Mouse (Mus musculus) erythroid progenitor cell, adult 5-6 weeks (primary cell): ENCODE data around the gene Tmem189. TPM values are rescaled to one million over a fixed set of nuclear protein-coding genes. Genes with fewer than 3 reads are reported as not detected.

Source experiments
- ATAC-seq: replicated peaks from 2 replicates; pipeline ENCODE4 v1.8.0; 2016; ENCODE audit warnings: moderate number of reproducible peaks, mild to moderate bottlenecking, moderate TSS enrichment, inconsistent platforms; ENCODE audit not compliant: poor library complexity, low FRiP score, severe bottlenecking
- total RNA-seq, 2 experiments: library from RNA; stranded (forward) in 1 of 2; stranded (reverse) in 1 of 2; fragments of 150-400 nt in 1 of 2; fragments of 186-747, 209-891 nt in 1 of 2; gene quantifications; 2 replicates each; pipeline versions ENCODE4 v1.2.3 to v1.2.4; 2015 to 2017; ENCODE audit warnings: low replicate concordance in 2 of 2

Tmem189 gene
- total RNA-seq, 2 experiments from 2014 or later: 19.5 to 23.9 TPM

GRCm38 (mm10) chr2:167685865-167686264, 3.8 kb downstream of the Tmem189 start:
- no peak for ATAC-seq

- peak; percentile 63 for ATAC-seq
These were observed 4.5 kb downstream of the Tmem189 start for GRCm38 (mm10) chr2:167685137-167685536.

DNA sequence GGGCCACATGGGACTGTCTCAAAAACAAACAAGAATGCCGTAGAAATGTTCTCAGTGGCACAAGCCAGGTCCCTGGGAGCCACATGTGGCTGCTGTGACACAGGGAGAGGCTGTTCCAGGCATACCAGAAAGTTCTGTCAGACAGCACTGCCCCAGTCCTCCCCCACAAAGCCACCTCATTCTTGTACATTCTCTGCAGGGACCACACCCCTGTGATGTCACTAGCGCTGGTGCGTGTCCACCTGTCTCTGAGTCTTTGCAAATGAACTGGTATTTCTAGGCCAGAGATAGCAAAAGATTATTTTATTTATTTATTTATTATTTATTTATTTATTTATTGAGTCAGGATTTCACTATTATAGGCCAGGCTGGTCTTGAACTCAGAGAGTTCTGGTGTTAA, 5.9 kb downstream of the Tmem189 start:
- no peak for ATAC-seq

GRCm38 (mm10) chr2:167680657-167681056, 9.0 kb downstream of the Tmem189 start:
- peak; percentile 47 for ATAC-seq

DNA sequence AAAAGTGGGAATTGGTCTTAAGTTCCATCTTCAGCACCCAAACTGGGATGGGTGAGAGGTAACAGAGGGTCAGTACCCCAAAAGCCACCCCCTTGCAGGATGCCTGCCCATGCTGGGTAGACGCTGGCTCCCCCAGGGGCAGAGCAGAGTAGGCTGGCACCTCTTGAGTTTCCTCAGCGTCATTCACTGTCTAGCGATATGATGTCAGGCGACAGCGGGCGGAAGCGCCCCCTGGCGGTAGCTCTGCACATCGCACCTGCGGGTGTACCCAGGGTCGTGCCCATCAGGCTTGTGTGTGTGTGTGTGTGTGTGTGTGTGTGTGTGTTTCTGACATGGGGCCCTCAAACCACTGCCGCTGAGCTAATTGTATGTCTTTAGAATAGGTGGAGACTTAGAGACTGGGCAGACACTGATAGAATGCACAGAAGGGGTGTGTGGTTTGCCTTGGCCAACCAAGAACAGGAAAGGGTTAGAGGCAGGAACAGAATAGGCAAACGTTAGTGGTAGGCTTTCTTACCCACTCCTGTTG, 9.7 kb downstream of the Tmem189 start:
- peak; percentile 81 for ATAC-seq

DNA sequence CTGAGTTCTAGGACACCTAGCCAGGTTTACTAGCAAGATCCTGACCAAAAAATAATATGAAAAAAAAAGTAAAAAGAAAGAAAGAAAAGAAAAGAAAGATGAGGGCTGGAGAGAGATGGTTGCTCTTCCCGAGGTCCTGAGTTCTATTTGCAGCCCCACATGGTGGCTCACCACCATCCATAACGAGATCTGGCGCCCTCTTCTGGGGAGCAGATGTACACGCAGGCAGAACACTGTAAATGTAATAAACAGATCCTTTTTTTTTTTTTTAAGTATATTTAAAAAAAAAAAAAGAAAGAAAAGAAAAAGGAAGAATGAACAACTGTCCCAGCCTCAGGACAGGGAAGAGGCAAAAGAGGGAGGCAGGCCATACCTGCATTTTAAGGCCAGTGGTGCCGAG, 11.0 kb downstream of the Tmem189 start:
- ATAC-seq: no peak

DNA sequence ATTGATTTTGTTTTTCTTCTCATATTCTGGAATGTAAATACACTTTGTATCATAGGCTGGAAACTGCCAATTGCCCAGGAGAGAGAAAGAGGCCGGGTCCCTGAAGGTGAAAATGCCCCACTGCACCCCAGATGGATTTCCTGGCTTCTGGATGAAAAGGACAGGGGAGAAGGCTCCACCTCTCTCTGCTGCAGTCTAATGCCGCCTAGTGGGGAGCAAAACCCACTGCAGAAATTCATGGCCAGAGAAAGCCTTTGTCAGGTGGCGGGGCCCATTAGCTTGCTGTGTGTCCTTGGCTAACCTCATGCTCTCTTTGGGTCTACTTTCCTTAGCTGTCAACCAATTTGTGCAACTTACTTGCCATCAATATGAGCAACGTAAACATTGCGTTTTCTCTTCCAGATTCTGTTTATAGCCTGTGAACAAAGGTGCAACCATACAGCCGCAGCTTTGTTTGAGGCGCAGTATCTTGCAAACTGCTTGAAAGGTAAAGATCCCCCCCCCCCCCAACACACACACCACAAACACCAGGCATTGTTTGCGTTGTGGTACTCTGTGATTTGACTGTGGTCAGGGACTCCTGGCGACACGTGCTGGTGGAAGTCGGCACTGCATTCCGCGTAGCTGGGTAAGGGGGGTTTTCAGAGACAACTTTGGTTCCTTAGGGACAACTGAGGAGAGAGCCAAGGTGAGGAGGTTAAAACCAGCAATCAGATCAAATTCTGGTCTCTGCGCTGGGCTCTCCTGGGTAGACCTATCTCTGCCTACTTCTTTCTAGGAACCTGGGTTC, 14.3 kb downstream of the Tmem189 start:
- peak; percentile 37; the same call in 1 of the 2 replicates for ATAC-seq

- ATAC-seq: peak; percentile 88
These were observed 17.4 kb downstream of the Tmem189 start for GRCm38 (mm10) chr2:167672212-167672685.

DNA sequence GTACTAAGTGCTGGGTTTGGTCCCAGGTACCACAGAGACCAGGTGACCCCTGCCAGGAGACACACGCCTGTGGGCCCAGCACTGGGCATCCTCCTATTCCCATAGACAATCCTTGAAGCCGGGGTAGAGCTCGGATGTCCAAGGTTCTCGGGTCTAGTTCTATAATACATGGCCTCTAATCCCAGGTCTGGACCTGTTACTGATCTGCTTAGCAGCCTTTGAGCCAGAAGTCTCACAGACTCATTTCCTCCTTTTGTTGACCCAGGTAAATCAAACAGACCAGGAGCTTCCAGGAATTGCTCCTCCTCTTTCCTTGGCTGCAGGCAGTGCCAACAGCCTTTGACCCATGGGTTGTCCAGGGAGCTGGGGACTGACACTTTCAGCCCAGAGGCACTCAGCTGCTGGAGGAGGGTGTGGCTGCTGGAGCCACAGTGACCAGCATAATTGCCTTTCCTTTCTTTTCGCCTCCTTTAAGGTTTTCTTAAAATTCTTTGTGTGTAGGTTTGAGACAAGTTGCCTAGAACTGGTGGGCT, 18.5 kb downstream of the Tmem189 start:
- ATAC-seq: no peak

- ATAC-seq: no peak
These were observed 20.2 kb downstream of the Tmem189 start for GRCm38 (mm10) chr2:167669398-167669797.

DNA sequence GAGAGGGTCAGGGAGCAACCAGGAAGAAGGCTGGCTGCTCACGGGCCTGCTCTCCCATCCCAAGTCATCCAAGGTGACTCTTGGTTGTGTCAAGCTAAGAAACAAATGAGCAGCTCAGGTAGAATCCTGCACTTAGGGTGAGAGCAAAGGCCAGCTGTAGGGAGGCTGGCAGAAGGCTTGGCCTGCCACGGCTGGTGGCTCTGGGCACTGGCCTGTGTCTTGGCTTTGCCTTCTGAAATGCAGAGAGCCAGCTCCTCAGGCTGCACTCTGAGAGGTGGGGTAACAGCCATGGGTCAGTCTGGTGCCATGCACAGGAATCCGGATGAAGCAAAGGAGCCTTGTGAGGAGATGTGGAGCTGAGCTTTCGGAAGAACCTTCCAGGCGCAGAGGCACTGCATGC, 21.2 kb downstream of the Tmem189 start:
- no peak for ATAC-seq

DNA sequence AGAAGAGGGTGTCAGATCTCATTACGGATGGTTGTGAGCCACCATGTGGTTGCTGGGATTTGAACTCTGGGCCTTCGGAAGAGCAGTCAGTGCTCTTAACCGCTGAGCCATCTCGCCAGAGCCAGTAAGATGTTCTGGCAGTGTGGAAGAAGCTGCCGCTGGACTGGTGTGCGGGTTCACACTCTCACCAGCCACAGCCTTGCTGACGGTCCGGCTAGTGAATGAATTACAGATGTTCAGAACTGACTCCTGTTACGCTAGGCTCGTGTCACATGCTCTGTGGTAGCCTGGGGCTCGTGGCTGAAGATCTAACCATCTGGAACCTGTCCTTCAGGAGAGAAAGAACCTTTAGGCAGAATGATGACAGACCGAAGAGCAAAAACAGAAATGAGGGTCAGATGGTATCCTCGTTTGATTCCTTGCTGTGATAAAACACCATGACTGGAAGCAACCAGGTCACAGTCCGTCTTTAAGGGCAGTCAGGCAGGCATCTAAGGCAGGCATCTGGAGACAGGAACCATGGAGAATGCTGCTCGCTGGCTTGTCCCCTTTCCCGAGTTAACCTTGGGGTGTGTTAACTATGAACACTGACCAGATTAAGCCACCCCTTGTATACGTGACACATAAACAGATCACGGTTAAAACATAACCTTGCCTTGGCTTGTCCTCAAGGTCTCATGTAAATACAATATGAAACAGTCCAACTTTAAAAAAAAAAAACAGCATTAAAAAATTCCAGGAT, 23.5 kb downstream of the Tmem189 start:
- no peak for ATAC-seq

- ATAC-seq: no peak
These were observed 26.9 kb downstream of the Tmem189 start for GRCm38 (mm10) chr2:167662713-167663112.

GRCm38 (mm10) chr2:167661270-167662203, 28.1 kb downstream of the Tmem189 start, which contains the start of gene Gm20431:
Gene Gm20431, minus strand, starts transcription at chr2:167661496.
- peak; percentile 92 for ATAC-seq

- peak; percentile 32 for ATAC-seq
These were observed 29.0 kb downstream of the Tmem189 start for GRCm38 (mm10) chr2:167660611-167660971.

DNA sequence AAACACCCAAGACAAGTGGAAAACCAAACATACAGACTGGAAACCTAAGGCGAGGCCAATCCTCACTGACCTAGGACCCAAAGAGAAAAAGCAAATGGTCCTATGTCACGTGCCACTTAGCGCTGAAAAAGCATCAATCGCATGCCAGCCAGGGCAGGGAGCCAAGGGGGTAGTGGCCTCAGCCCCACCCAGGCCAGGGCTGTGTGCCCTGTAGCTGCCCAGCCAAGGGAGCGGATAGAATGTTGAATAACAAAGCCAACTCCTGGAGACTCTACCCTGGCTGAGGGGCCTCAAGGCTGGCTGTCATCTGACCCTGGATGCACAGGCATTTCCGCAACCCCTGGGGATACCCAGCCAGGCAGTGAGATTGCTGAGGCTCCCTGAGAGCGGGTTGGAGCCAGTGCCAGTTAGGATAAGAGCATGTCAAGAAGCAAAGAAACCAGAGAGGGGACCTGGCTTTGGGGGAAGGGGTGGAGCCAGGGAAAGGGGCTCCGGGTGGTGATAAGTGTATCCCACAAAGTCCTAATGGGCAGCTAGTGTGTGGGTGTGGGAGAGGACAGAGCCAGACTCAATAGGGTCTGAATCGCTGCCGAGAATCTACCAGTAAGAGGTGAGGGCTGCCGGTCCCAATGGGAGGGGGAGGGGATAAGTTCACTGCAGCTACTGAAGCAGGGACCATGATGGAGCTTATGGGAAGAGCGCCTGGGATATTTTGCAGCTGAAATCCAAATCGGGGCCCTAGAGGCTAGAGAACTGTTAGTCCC, 29.6 kb downstream of the Tmem189 start:
- ATAC-seq: peak; percentile 39; the same call in 1 of the 2 replicates

DNA sequence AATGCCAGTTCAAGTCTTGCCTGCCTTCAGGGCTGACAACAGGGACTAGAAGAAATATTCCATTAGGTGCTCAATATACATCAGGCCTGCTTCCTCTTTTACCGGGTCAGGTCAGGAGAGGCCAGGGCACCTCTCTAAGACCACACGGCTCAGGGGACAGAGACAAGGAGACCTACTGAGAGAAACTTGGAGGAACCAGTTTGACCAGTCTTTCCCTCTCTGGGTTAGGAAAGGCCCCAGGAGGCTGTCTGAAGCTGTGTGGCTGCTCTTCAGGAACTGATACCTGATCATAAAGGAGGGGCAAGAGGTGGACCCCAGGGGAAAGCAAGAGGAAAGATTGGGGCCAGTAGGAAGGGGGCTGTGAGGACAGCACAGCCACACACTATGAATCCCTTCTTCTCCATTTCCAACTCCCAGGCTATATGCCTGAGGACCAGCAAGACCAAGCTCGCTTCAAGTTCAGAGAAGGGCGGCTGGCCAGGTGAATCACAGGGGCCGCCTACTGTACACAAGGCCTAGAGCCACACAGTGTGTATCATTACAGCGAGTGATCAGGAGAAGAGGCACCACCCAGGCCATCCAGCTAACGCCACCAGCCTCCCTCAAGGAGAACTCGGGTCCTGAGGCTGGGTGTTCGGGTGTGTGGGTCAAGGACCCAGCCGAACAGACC, 30.3 kb downstream of the Tmem189 start:
- ATAC-seq: no peak

- no peak for ATAC-seq
These were observed 30.9 kb downstream of the Tmem189 start for GRCm38 (mm10) chr2:167658712-167659111.
